Mouse (Mus musculus) liver, postnatal 0 days (tissue): ENCODE data around the gene Msx3. TPM values are rescaled to one million over a fixed set of nuclear protein-coding genes. Genes with fewer than 3 reads are reported as not detected.

Experiments used
- ATAC-seq: fragments of 200-750 bp; cut with Nextera tagmentation; 2 replicates; pipeline ENCODE4 v1.8.0; 2017; ENCODE audit warnings: mild to moderate bottlenecking, moderate library complexity
- DNase-seq: peaks from one replicate; pipeline ENCODE4 v3.0.0-alpha.2; 2016
- H3K27ac ChIP-seq: fragments of 300-500 bp; sonication (generic); 2 replicates; pipeline ENCODE4 v1.5.1; 2014; ENCODE audit warnings: antibody characterized with exemption, moderate library complexity, mild to moderate bottlenecking, low read depth
- H3K27me3 ChIP-seq: fragments of 300-500 bp; sonication (generic); 2 replicates; pipeline ENCODE4 v1.6.1; 2014; ENCODE audit warnings: low read length, control low read depth, mixed read lengths; ENCODE audit not compliant: insufficient read depth
- H3K36me3 ChIP-seq: fragments of 300-500 bp; sonication (generic); replicated peaks from 2 replicates; pipeline ENCODE4 v1.6.1; 2014; ENCODE audit warnings: mild to moderate bottlenecking, control low read depth, low read length, moderate library complexity, mixed read lengths; ENCODE audit not compliant: insufficient read depth
- H3K4me1 ChIP-seq: fragments of 300-500 bp; sonication (generic); 2 replicates; pipeline ENCODE4 v1.6.1; 2014; ENCODE audit warnings: antibody characterized with exemption, mild to moderate bottlenecking, control low read depth; ENCODE audit not compliant: insufficient read depth
- H3K4me2 ChIP-seq: fragments of 300-500 bp; sonication (generic); 2 replicates; pipeline ENCODE4 v1.6.1; 2014; ENCODE audit warnings: low read depth, mild to moderate bottlenecking, low read length, moderate library complexity, mixed read lengths
- H3K4me3 ChIP-seq: fragments of 300-500 bp; sonication (generic); 2 replicates; pipeline ENCODE4 v1.5.1; 2014; ENCODE audit warnings: low read depth, low read length
- H3K9ac ChIP-seq: fragments of 300-500 bp; sonication (generic); replicated peaks from 2 replicates; pipeline ENCODE4 v1.6.1; 2014; ENCODE audit warnings: mild to moderate bottlenecking, moderate library complexity
- H3K9me3 ChIP-seq: fragments of 300-500 bp; sonication (generic); 2 replicates; pipeline ENCODE4 v1.6.1; 2016; ENCODE audit warnings: mild to moderate bottlenecking, control low read depth, low read length, mixed read lengths
- CTCF ChIP-seq: sonication (generic); IDR thresholded peaks from 2 replicates; pipeline ENCODE4 v1.5.1; 2016; ENCODE audit warnings: antibody characterized with exemption, low read depth
- EP300 ChIP-seq: IDR thresholded peaks from 2 replicates; pipeline ENCODE4 v1.6.1; 2016; ENCODE audit warnings: antibody characterized with exemption, low read depth, mild to moderate bottlenecking
- WGBS: fragments of 180-500 bp; shearing (Covaris S2); extraction: QIAGEN DNeasy Blood & Tissue Kit; methylation state at CpG from one replicate; pipeline ENCODE4 v1.1.7; 2014; ENCODE audit not compliant: insufficient replicate concordance; 5-methylcytosine and 5-hydroxymethylcytosine counted together
- polyA plus RNA-seq: library from polyadenylated mRNA; unstranded; fragments of >200 nt; fragmentation: Nextera tagmentation; extraction: Ambion mirVana; gene quantifications from 2 replicates; pipeline ENCODE4 v1.2.1, GENCODE M21; 2015

Msx3 gene
- polyA plus RNA-seq, 1 experiment from 2014 or later: not detected

- no peak overlapping the region for H3K4me3 ChIP-seq
- TF ChIP-seq CTCF (no peak), EP300 (no peak)
- peaks cover 10% of the 10 kb centered on the region for H3K4me1 ChIP-seq
- H3K27me3 ChIP-seq: peaks cover 58% of the 10 kb centered on the region
- ATAC-seq (no peak), DNase-seq (no peak)
- H3K9ac ChIP-seq: no peak overlapping the region
- WGBS: 67% methylated on average over 4 of the region's 4 CpGs
- no peak overlapping the region for H3K27ac ChIP-seq
- H3K4me2 ChIP-seq: no peak overlapping the region
- no peaks in the 10 kb centered on the region for H3K9me3 ChIP-seq
- H3K36me3 ChIP-seq: peaks cover 3% of the 10 kb centered on the region
Measured at GRCm38 (mm10) chr7:140045546-140045945, 3.3 kb downstream of the Msx3 start.

GRCm38 (mm10) chr7:140042728-140043127 is 6.2 kb downstream of the Msx3 start:
- peaks cover 30% of the 10 kb centered on the region for H3K27me3 ChIP-seq
- peaks cover 8% of the 10 kb centered on the region for H3K36me3 ChIP-seq
- H3K4me3 ChIP-seq: no peak overlapping the region
- H3K4me1 ChIP-seq: no peaks in the 10 kb centered on the region; the same call in 1 of the 2 replicates
- H3K9me3 ChIP-seq: no peaks in the 10 kb centered on the region
- no peak overlapping the region for H3K4me2 ChIP-seq
- no peak for DNase-seq
- TF ChIP-seq EP300 (no peak), CTCF (no peak)
- no peak; the same call in 1 of the 2 replicates for ATAC-seq
- H3K9ac ChIP-seq: no peak overlapping the region
- H3K27ac ChIP-seq: no peak overlapping the region
- 58% methylated on average over 3 of the region's 3 CpGs for WGBS

GRCm38 (mm10) chr7:140037171-140037555 is 11.7 kb downstream of the Msx3 start:
- Histone ChIP-seq H3K27ac (no peak overlapping the region), H3K9ac (peak overlapping the region; percentile 83; the same call in 1 of the 2 replicates), H3K4me2 (peak overlapping the region; percentile 82), H3K36me3 (peaks cover 20% of the 10 kb centered on the region), H3K27me3 (no peaks in the 10 kb centered on the region), H3K9me3 (no peaks in the 10 kb centered on the region), H3K4me1 (peaks cover 16% of the 10 kb centered on the region), H3K4me3 (peak overlapping the region; percentile 75)
- DNase-seq (no peak), ATAC-seq (no peak)
- 64% methylated on average over 3 of the region's 3 CpGs for WGBS
- TF ChIP-seq CTCF (no peak), EP300 (no peak)

GRCm38 (mm10) chr7:140036281-140037170 is 12.4 kb downstream of the Msx3 start, which contains the start of the genes Zfp511 and Tubgcp2:
TSS of gene Zfp511 (plus strand) at chr7:140036391.
TSS of gene Tubgcp2 (minus strand) at chr7:140036669.
- peak; percentile 56; the same call in 1 of the 2 replicates for TF ChIP-seq EP300
- TF ChIP-seq CTCF: 0 out of 2 replicates have a peak, but pooled peaks have one; percentile 2

GRCm38 (mm10) chr7:140035456-140035855 is 13.4 kb downstream of the Msx3 start:
- H3K36me3 ChIP-seq: peaks cover 32% of the 10 kb centered on the region
- no peak for TF ChIP-seq EP300
- no peak for TF ChIP-seq CTCF
- peak overlapping the region; percentile 82 for H3K4me2 ChIP-seq
- WGBS: 17% methylated on average over 7 of the region's 7 CpGs
- peak overlapping the region; percentile 75 for H3K4me3 ChIP-seq
- no peaks in the 10 kb centered on the region for H3K27me3 ChIP-seq
- ATAC-seq: no peak
- no peak for DNase-seq
- H3K9me3 ChIP-seq: no peaks in the 10 kb centered on the region
- peak overlapping the region; percentile 74 for H3K27ac ChIP-seq
- H3K9ac ChIP-seq: peak overlapping the region; percentile 83
- H3K4me1 ChIP-seq: peaks cover 16% of the 10 kb centered on the region

More at GRCm38 (mm10) chr7:140036281-140037170, 12.4 kb downstream of the Msx3 start, which contains the start of the genes Zfp511 and Tubgcp2:
- Histone ChIP-seq H3K4me1 (peaks cover 16% of the 10 kb centered on the region), H3K27ac (peak within 1 kb of the TSS; percentile 74), H3K27me3 (no peaks in the 10 kb centered on the region), H3K4me2 (peak within 1 kb of the TSS; percentile 82), H3K36me3 (peaks cover 25% of the 10 kb centered on the region), H3K9me3 (no peaks in the 10 kb centered on the region), H3K4me3 (peak within 1 kb of the TSS; percentile 75), H3K9ac (peak within 1 kb of the TSS; percentile 83)
- ATAC-seq: peak; percentile 99
- 2% methylated on average over 68 of the region's 69 CpGs for WGBS
- peak; percentile 98 for DNase-seq

- Histone ChIP-seq H3K4me1 (peaks cover 16% of the 10 kb centered on the region), H3K27ac (no peak overlapping the region), H3K36me3 (peaks cover 47% of the 10 kb centered on the region), H3K4me3 (no peak overlapping the region), H3K9ac (no peak overlapping the region), H3K4me2 (no peak overlapping the region), H3K27me3 (no peaks in the 10 kb centered on the region), H3K9me3 (peaks cover 2% of the 10 kb centered on the region)
- WGBS: 92% methylated on average over 9 of the region's 9 CpGs
- TF ChIP-seq EP300 (no peak), CTCF (no peak)
- ATAC-seq (no peak), DNase-seq (no peak)
Measured at GRCm38 (mm10) chr7:140033386-140033785, 15.5 kb downstream of the Msx3 start.
